Mouse (Mus musculus) urinary bladder, adult 2 months (tissue): Measurements from ENCODE around the gene Itgb5. TPM values are rescaled to one million over a fixed set of nuclear protein-coding genes. Genes with fewer than 3 reads are reported as not detected.

ENCODE experiments used
- DNase-seq: peaks from one replicate; pipeline ENCODE4 v3.0.0; 2022; ENCODE audit warnings: low spot score
- polyA plus RNA-seq: library from polyadenylated mRNA; depleted of rRNA; stranded (reverse); fragments of >200 nt; gene quantifications from 2 replicates; pipeline ENCODE4 v1.2.3, GENCODE M21; 2012; rRNA removed

Gene Itgb5
- polyA plus RNA-seq, result 79.7 and 98.3 TPM in 2 replicates

GRCm38 (mm10) chr16:33829301-33829831 is at the start of gene Itgb5:
Gene Itgb5, plus strand, starts transcription at chr16:33829665.
- peak; percentile 80 for DNase-seq

GRCm38 (mm10) chr16:33781789-33782728 is 47.4 kb upstream of the Itgb5 start:
- DNase-seq, result no peak

- no peak for DNase-seq
Observed at GRCm38 (mm10) chr16:33782729-33783091, 46.8 kb upstream of the Itgb5 start.

- no peak for DNase-seq
Observed at GRCm38 (mm10) chr16:33784547-33784946, 44.9 kb upstream of the Itgb5 start.

- no peak for DNase-seq
Observed at GRCm38 (mm10) chr16:33785092-33785704, 44.3 kb upstream of the Itgb5 start.

GRCm38 (mm10) chr16:33786657-33787390 is 42.6 kb upstream of the Itgb5 start:
- DNase-seq, result no peak

- no peak for DNase-seq
Observed at GRCm38 (mm10) chr16:33793846-33794791, 35.3 kb upstream of the Itgb5 start, which contains the start of gene Muc13. Gene Muc13, plus strand, starts transcription at chr16:33794037.

- DNase-seq, result no peak
Observed at GRCm38 (mm10) chr16:33795106-33795505, 34.4 kb upstream of the Itgb5 start.

GRCm38 (mm10) chr16:33795887-33796286 is 33.6 kb upstream of the Itgb5 start:
- no peak for DNase-seq

GRCm38 (mm10) chr16:33796756-33797155 is 32.7 kb upstream of the Itgb5 start:
- DNase-seq, result no peak

GRCm38 (mm10) chr16:33797860-33798259 is 31.6 kb upstream of the Itgb5 start:
- DNase-seq, result no peak

- DNase-seq, result no peak
Observed at GRCm38 (mm10) chr16:33810002-33810401, 19.5 kb upstream of the Itgb5 start.

GRCm38 (mm10) chr16:33818413-33819165 is 10.9 kb upstream of the Itgb5 start:
- DNase-seq, result no peak

GRCm38 (mm10) chr16:33820269-33821178 is 8.9 kb upstream of the Itgb5 start:
- DNase-seq, result peak; percentile 55

GRCm38 (mm10) chr16:33824603-33825002 is 4.9 kb upstream of the Itgb5 start:
- no peak for DNase-seq

- DNase-seq, result no peak
Observed at GRCm38 (mm10) chr16:33828496-33828895, 969 bp upstream of the Itgb5 start.

GRCm38 (mm10) chr16:33829842-33830511 is 512 bp downstream of the Itgb5 start:
- peak; percentile 66 for DNase-seq

- DNase-seq, result no peak
Observed at GRCm38 (mm10) chr16:33830512-33831105, 1.1 kb downstream of the Itgb5 start.
